Mouse (Mus musculus) hematopoietic stem cell, adult 5-6 weeks (primary cell): ENCODE data around the gene Abca7. TPM values are rescaled to one million over a fixed set of nuclear protein-coding genes. Genes with fewer than 3 reads are reported as not detected.

Source experiments
- ATAC-seq, 2 experiments: fragments of 125-278 bp in 1 of 2; replicated peaks in 1 of 2; 2 replicates each; pipeline ENCODE4 v1.8.0; 2016 to 2017; ENCODE audit warnings: inconsistent platforms in 2 of 2, mild to moderate bottlenecking in 2 of 2, moderate number of reproducible peaks in 2 of 2, low read depth in 1 of 2, moderate TSS enrichment in 1 of 2; ENCODE audit not compliant: low FRiP score in 2 of 2, poor library complexity in 2 of 2, severe bottlenecking in 2 of 2, insufficient read depth in 1 of 2, low TSS enrichment in 1 of 2
- total RNA-seq: library from RNA; stranded (forward); fragments of 172-1452, 232-1000 nt; gene quantifications from 2 replicates; pipeline ENCODE4 v1.2.3, GENCODE M21; 2017

Gene Abca7
- total RNA-seq, 1 experiment from 2014 or later: 11.5 TPM

DNA sequence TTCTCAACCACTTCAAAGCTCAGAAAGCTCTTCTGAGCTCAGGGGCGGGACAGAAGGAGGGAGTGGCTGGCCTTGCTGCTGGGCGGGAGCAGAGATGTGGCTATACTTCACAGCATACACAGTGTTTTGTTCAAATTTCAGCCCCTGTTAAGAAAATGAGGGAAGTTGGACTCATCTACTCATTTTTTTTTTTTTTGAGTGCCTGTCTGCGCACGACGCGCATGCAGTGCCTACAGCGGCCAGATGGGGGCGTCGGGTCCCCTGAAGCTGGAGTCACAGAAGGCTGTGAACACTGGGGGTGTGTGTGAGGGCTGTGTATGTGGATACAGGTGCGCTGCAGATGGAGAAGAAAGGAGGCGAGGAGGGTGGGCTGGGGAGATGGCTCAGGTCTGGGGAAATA is 9.3 kb upstream of the Abca7 start:
- peak; percentile 35 to 51 for ATAC-seq

DNA sequence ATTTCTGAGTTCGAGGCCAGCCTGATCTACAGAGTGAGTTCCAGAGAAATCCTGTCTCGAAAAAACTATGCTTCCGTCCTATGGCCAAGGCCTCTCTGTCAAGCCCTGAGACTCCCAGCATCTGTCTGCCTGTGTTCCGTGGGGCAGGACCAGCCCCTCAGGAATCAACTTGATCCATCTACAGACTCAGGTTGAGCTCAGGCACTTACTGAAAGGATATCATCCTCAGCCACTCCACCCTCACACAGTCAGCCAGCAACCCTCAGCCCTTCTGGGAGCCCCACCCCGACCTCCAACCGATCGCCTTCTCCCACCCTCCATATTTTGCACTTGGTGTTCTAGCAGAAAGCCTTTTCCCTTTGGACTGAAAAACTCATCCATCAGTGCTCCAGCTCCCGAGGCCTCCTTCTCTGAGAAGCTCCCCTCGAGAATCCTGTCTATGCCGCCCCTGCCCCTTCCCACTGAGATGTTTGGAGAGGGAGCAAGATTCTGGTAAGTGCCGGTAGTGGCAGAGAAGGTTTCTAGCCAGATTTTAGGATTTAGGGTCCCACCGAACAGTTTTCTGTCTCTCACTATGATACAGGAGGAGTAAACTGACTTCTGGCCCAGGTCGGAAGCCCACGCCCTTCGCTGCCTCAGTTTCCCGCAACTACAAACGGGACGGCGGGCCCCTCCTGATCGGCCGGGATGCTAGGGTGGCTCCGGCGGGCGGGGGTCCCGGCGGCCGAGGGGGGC is 8.4 kb upstream of the Abca7 start:
- no peak for ATAC-seq

DNA sequence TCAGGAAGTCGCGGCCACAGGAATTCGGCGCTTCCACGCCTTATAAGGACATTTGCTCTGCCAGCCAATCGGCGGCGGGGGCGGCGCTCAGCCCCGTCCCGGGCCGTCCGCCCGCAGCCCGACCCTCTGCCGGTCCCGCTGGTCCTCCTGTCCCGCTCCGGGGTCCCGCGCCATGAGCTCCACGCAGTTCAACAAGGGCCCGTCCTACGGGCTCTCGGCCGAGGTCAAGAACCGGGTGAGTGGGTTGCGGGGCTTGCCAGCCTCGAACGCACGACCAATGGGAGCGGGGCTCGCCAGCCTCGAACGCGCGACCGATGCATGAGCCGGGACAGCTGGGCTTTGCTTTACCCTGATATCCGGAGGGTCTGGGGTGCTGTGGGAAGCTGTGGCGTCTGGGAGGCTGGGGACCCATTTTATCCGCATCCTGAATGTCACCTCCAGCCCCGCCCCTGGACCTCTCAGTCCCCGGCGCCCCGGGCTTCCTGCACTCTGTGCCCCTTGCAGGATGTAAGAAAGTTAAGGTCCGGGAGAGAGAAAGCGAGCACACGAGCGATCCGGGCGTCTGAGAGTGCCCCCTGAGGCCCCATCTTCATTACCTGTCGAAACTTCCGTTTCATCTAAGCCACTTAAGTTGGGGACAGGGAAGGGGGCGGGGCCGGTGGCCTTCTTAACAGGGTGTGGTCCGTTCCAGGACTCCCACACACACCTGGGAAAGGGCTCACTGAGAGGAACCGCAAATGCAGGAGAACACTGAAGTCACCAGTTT is 7.6 kb upstream of the Abca7 start, which contains the start of gene Cnn2:
Gene Cnn2 (plus strand): TSS at position 79 of the 766 bp plus-strand sequence.
- ATAC-seq: no peak

DNA sequence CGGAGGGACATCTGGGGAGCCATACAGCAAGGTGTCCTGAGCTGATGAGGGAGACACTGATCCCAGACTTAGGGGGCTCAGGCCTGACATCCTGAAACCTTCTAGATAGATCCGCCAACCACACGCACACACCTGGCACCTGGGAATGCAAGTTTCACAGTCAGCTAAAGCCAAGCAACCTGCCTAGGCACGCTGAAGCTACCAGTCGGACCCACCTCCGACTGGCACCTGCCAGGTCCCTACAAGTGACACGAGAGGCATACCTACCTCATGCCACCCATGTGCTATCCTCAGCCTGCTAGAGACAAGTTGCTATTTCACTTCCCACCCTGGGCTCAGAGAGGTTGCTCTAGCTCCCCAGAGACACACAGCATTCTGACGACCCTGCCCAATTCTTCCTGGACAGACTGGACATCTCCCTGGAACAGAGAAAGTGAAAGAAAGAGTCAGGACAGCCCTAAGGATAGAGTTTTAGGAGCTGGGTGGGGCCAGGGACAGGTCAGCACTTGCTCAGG is 7.0 kb upstream of the Abca7 start:
- no peak for ATAC-seq

DNA sequence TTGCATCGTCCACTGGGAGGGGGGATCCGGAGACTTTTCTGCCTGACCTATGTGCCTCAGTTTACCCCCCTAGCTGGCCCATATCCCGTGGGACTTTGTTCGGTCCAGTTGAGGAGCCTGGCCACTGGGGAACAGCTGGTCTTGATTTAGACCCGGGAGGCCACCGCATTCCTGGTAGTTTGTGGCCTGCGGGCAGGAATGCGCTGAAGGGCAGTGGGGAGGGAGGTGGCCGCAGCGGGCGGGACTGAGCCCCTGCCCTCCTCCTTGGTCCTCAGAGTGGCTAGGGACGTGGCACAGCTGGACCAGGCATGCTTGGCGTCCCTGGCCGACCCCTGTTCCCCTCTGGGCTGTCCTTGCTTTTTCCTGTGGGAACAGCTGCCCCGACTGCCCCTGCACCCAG is 6.4 kb upstream of the Abca7 start:
- no peak for ATAC-seq

DNA sequence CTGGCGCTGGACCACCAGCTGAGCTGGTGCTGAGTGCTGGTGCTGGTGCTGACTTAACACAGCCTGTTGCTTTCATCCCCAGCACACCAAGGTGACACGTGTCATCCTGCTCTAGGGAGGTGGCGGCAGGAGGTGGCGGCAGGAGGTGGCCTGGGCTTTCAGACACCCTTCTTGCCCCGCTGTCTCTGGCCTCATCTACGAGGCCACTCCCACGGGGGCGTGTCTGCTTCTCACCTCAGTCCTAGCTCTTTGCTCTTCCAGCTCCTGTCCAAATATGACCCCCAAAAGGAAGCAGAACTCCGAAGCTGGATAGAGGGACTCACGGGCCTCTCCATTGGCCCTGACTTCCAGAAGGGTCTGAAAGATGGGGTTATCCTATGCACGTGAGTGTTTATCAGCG is 5.2 kb upstream of the Abca7 start:
- ATAC-seq: no peak

DNA sequence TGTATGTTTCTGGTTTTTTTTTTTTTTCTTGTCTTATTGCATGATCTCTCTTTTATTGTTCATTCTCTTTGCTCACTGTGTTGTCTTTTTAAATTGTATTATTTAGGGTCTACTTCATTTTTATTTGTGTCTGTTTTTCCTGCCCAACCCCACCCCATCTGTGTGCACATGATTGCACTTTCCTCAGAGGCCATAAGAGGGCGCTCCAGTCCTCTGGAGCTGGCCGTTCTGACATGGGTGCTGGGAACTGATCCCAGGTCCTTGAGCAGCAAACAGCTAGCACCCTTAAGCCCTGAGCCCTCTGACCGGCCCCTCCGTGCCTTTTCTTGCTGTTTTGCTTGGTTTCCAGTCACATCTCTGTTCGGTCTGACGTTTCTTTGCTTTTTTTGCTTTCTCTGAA is 4.7 kb upstream of the Abca7 start:
- no peak for ATAC-seq

DNA sequence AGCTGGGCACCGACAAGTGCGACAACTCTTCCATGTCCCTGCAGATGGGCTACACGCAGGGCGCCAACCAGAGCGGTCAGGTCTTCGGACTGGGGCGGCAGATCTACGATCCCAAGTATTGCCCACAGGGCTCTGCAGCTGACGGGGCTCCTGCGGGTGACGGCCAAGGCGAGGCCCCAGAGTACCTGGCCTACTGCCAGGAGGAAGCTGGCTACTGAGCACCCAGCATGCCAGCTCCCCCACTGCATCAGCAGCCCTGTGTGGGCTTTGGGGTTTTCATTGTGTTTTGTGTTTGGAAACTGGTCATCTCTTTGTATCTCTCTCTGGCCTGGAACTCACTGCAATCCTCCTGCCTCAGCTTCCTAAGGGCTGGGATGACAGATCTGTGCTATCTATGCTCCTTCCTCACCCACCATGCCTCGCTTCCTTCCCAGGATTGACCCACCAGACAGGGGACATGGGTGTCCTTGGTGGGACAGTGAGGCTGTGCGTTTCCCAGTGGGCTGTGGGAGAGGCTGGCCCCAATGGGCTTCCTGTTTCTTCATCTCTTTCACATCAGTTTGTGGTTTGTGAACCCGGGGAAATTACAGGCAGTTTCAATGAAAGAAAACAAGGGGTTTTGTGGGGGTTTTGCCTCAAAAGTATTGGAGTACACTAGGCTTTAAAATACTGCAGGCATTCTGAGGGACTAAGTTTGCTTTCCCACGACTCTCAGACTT is 1.7 kb upstream of the Abca7 start:
- ATAC-seq: peak; percentile 42 to 49; a peak in 3 of 4 replicates

DNA sequence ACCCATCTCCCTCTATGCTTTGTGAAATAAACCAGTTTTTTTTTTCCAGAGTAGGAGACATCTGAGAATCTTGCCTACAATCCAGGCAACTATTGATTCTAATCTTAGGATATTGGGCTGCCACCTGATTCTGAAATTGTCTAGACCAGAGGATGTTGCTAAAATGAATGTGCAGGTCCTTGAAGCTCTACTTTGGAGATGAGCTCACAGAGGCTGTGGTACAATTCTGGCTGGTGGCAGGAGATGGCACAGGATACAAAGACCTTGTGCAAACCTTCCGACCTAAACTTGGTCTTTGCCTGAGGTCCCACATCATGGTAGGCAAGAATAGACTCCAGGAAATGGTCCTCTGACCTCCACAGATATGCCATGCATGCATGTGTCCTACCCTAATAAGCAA is 658 bp upstream of the Abca7 start:
- no peak for ATAC-seq

DNA sequence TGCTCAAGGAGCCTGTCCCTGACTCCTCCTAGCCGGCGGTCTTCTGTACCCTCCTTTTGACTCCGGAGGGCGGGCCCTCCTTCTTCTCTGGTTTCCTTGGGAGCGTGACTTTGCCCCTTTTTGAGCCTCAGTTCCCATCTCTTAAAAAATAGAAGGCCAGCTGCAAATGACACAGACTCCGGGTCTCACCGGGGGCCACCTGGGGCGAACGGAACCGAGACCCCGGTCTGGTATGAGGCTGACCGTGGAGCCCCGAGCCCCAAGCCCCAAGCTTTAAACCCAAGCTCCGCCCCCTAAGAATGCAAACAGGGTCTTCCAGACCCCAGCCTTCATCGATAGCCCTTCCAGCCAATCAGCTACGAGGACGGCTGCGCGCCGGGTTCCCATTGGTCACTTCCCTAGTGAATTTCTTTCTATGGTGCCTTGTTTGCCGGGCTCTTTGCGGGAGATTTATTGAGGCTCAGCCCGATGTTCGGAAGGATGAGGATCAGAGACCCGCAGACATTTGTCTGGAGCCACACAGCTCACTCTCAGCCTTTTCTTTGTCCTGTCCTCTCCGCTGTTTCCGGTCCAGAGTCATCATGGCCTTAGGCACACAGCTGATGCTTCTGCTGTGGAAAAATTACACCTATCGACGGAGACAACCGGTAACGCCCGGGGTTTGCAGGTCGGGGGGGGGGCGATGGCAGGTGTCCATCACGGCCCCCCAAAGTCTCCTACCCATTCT is 903 bp downstream of the Abca7 start:
- ATAC-seq: peak; percentile 57 to 60

DNA sequence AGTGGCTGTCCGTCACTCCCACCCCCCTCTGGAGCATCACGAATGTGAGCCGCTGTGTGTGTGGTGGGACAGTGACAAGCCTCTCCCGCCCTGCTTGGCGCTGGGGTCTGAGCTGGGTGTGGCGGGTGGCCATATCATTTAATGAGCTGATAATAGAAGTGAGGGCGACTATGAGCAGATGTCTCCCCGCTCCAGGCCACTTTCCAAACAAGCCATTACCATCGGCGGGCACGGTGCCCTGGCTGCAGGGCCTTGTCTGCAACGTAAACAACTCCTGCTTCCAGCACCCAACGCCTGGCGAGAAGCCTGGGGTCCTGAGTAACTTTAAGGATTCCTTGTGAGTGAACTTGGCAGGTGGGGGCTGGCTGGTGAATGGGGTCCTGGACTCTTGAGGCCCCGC is 1.5 kb downstream of the Abca7 start:
- no peak for ATAC-seq

DNA sequence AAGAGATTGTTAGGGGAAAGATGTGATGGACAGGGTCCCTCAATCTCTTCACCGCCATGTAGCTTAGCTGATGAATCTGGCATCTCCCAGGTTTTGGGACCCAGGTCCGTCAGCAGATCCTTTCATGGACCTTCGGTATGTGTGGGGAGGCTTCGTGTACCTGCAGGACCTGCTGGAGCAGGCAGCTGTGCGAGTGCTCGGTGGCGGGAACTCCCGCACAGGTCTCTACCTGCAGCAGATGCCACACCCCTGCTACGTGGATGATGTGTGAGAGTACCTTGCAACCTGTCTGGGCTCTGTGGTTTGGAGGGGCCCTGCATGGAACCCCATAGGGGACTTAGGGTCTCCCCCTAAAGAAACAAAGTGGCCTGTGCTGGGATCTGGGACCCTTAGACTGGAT is 5.7 kb downstream of the Abca7 start:
- ATAC-seq: no peak

DNA sequence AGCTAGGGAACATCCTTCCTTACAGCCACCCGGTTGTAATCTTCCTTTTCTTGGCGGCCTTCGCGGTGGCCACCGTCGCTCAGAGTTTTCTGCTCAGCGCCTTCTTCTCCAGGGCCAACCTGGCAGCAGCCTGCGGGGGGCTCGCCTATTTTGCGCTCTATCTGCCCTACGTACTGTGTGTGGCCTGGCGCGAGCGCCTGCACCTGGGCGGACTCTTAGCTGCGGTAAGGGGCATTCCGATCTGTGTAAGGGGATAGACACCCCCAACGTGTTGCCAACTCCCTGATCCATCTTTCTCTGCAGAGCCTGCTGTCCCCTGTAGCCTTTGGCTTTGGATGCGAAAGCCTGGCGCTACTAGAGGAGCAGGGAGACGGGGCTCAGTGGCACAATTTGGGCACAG is 6.5 kb downstream of the Abca7 start:
- no peak for ATAC-seq

DNA sequence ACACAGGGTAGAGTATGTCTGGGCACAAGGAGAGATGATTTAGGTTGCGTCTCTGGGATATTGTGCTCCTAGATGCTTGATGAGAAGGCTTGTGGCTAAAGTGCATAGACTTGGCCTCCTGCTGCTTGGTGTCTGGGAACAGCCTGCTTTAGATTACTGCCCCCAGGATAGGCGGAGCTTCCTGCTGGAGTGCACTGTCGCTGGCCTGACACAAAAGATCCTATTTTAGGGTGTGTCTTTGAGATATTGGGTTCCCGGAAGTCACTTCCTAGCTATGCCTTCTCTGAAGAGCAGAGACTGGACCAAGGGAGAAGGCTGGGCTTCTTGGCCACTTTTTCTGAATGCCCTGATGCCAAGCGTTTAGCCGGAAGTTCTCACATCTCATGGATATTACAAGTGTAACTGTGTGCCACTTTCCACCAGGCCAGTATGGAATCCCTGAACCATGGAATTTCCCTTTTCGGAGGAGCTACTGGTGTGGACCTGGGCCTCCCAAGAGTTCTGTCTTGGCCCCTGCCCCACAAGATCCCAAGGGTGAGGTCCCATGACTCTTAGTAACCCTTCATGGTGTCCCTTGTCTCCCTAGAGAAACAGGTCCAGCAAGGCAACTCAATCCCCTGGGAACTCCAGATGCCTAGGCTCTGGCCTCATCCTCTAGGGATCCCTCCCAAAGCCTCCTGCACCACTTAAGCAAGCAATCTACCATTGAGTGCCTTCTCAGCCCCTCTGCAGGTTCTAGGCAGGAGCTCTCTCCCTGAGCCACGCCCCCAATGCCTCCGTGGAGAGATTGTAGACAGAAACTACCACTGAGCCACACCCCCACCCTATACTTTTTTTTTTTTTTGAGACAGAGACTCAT is 7.3 kb downstream of the Abca7 start:
- ATAC-seq: no peak; a peak in 1 of 4 replicates

DNA sequence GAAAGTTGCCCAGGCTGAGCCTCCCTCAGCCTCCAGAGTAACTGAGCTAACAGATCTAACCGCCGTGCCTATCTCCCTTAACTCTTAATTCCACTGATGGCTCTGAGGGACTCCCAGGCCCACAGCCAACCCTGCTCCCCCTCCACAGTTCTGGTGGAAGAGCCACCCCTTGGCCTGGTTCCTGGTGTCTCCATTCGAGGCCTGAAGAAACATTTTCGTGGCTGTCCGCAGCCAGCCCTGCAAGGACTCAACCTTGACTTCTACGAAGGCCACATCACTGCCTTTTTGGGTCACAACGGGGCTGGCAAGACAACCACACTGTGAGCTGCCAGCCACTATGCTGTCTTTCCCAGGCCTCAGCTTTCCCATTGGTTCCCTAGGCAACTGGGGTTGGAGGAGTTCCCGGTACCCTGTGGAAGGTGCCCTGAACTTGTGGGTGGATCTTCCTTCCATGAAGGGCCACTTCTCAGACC is 8.0 kb downstream of the Abca7 start:
- ATAC-seq: no peak

DNA sequence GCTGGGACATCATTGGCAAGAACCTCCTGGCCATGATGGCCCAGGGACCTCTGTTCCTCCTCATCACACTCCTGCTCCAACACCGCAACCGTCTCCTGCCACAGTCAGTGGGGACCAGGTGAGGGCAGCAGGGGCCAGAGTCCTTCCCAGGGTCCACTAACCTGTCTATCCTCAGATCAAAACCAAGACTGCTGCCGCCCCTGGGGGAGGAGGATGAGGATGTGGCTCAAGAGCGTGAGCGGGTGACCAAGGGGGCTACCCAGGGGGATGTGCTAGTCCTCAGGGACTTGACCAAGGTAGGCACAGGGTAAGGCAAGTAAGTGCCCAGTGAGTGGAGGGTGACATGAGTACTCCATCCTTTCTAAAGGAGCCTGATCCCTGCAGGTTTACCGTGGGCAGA is 15.4 kb downstream of the Abca7 start:
- no peak for ATAC-seq
